Mouse (Mus musculus) small intestine, adult 2 months (tissue): ENCODE data around the gene 4930535I16Rik.
"Not testable (repeated sequence)": the region's sequence is repeated elsewhere in the genome, so short reads cannot be mapped to it uniquely, and the experiment has no call there.

Source experiments
- CTCF ChIP-seq: fragments of 200-500 bp; IDR thresholded peaks from 2 replicates; pipeline ENCODE4 v1.5.1; 2012; ENCODE audit warnings: low read depth, mild to moderate bottlenecking, control low read depth, inconsistent platforms, low read length, moderate library complexity, mixed read lengths; ENCODE audit not compliant: insufficient replicate concordance, insufficient read length; ENCODE audit errors: extremely low read depth
- POLR2A ChIP-seq: fragments of 200-500 bp; IDR thresholded peaks from 2 replicates; pipeline ENCODE4 v1.6.1; 2012; ENCODE audit warnings: low read depth, mild to moderate bottlenecking, control low read depth, inconsistent platforms, low read length, moderate library complexity

- TF ChIP-seq CTCF, POLR2A: not testable (repeated sequence)
Measured at GRCm38 (mm10) chr4:123940878-123941277, 23.1 kb upstream of the 4930535I16Rik start.
